Comparison of ENCODE assay signal across 8 mouse cellular contexts in genomic region chr1:162186470-162187351, GRCm38 (mm10).
DNase-seq lines count a peak whose midpoint lies in the region; ATAC-seq and TF ChIP-seq lines count a peak whose summit lies in the region.

No protein-coding gene starts in this region.

- ATAC-seq in lung, postnatal 0 days, result peak; percentile 54
- peak; percentile 34 for ATAC-seq in embryonic facial prominence, embryonic 14.5 days (ENCODE audit: low read depth)
- no peak for ATAC-seq in hindbrain, postnatal 0 days

- H3K9me3 ChIP-seq in lung, postnatal 0 days (ENCODE audit: low read length), result no peaks in the 10 kb centered on the region
- H3K9me3 ChIP-seq in embryonic facial prominence, embryonic 14.5 days (ENCODE audit: control insufficient read depth, low read length), result no peaks in the 10 kb centered on the region
- H3K9me3 ChIP-seq in hindbrain, postnatal 0 days (ENCODE audit: low read length), result no peaks in the 10 kb centered on the region

- no peaks in the 10 kb centered on the region for H3K36me3 ChIP-seq in lung, postnatal 0 days (ENCODE audit: insufficient read depth, low read length)
- no peaks in the 10 kb centered on the region for H3K36me3 ChIP-seq in embryonic facial prominence, embryonic 14.5 days (ENCODE audit: control insufficient read depth, insufficient read depth, low read length)
- H3K36me3 ChIP-seq in hindbrain, postnatal 0 days (ENCODE audit: insufficient read depth, low read length), result no peaks in the 10 kb centered on the region

- peak overlapping the region; percentile 71 for H3K27ac ChIP-seq in lung, postnatal 0 days (ENCODE audit: low read length)
- peak overlapping the region; percentile 96 for H3K27ac ChIP-seq in embryonic facial prominence, embryonic 14.5 days (replicated peaks; ENCODE audit: low read depth, low read length)
- peak overlapping the region; percentile 45 for H3K27ac ChIP-seq in hindbrain, postnatal 0 days

- H3K4me1 ChIP-seq in lung, postnatal 0 days (ENCODE audit: insufficient read depth, low read depth, low read length), result 0 out of 2 replicates have a peak, but pooled peaks cover 3% of the 10 kb centered on the region
- H3K4me1 ChIP-seq in lung, adult 2 months (ENCODE audit: control insufficient read depth, insufficient read depth, low read length), result no peaks in the 10 kb centered on the region
- peaks cover 62% of the 10 kb centered on the region for H3K4me1 ChIP-seq in embryonic facial prominence, embryonic 14.5 days (ENCODE audit: control insufficient read depth, insufficient read depth, low read length)
- peaks cover 13% of the 10 kb centered on the region for H3K4me1 ChIP-seq in hindbrain, postnatal 0 days (ENCODE audit: insufficient read depth, low read length)

- no peak overlapping the region for H3K4me2 ChIP-seq in lung, postnatal 0 days (replicated peaks; ENCODE audit: low read depth, low read length)
- peak overlapping the region; percentile 28 for H3K4me2 ChIP-seq in embryonic facial prominence, embryonic 14.5 days (ENCODE audit: low read depth, low read length)
- H3K4me2 ChIP-seq in hindbrain, postnatal 0 days (ENCODE audit: low read depth, low read length), result no peak overlapping the region

- WGBS in lung, postnatal 0 days, result 33% methylated on average over 7 of the region's 7 CpGs
- WGBS in lung, adult 2 months, result 31% methylated on average over 7 of the region's 7 CpGs
- 14% methylated on average over 7 of the region's 7 CpGs for WGBS in embryonic facial prominence, embryonic 14.5 days
- 52% methylated on average over 7 of the region's 7 CpGs for WGBS in hindbrain, postnatal 0 days

- TF ChIP-seq CTCF in lung, postnatal 0 days (IDR thresholded peaks at IDR 0.05), result no peak
- TF ChIP-seq CTCF in lung, adult 2 months (IDR thresholded peaks at IDR 0.05; ENCODE audit: insufficient read depth, low read length), result no peak
- no peak; the same call in 1 of the 2 replicates for TF ChIP-seq CTCF in hindbrain, postnatal 0 days (IDR thresholded peaks at IDR 0.05; ENCODE audit: low read depth)

- H3K4me3 ChIP-seq in lung, postnatal 0 days (ENCODE audit: low read depth, low read length), result no peak overlapping the region
- no peak overlapping the region for H3K4me3 ChIP-seq in lung, adult 2 months (replicated peaks; ENCODE audit: extremely low read depth, low read depth, low read length)
- H3K4me3 ChIP-seq in embryonic facial prominence, embryonic 14.5 days (ENCODE audit: low read depth, low read length), result no peak overlapping the region
- H3K4me3 ChIP-seq in hindbrain, postnatal 0 days (ENCODE audit: low read length), result no peak overlapping the region

- H3K9ac ChIP-seq in lung, postnatal 0 days (replicated peaks; ENCODE audit: low read depth), result no peak overlapping the region
- H3K9ac ChIP-seq in embryonic facial prominence, embryonic 14.5 days (ENCODE audit: low read depth, low read length), result peak overlapping the region; percentile 17; the same call in 1 of the 2 replicates
- H3K9ac ChIP-seq in hindbrain, postnatal 0 days (replicated peaks; ENCODE audit: low read length), result no peak overlapping the region

- no peak for TF ChIP-seq EP300 in lung, postnatal 0 days (IDR thresholded peaks at IDR 0.05)

- no peaks in the 10 kb centered on the region for H3K27me3 ChIP-seq in lung, postnatal 0 days (replicated peaks; ENCODE audit: insufficient read depth, low read length)
- no peaks in the 10 kb centered on the region for H3K27me3 ChIP-seq in embryonic facial prominence, embryonic 14.5 days (replicated peaks; ENCODE audit: control insufficient read depth, insufficient read depth, low read length)
- no peaks in the 10 kb centered on the region for H3K27me3 ChIP-seq in hindbrain, postnatal 0 days (ENCODE audit: insufficient read depth, low read length)

- peak; percentile 75 for DNase-seq in lung, postnatal 0 days (ENCODE audit: low spot score)
- DNase-seq in lung, adult 2 months, result no peak
- peak; percentile 95 for DNase-seq in embryonic facial prominence, embryonic 14.5 days (ENCODE audit: low spot score)
- DNase-seq in hindbrain, postnatal 0 days (ENCODE audit: low spot score), result no peak
- peak; percentile 28 to 29 for DNase-seq in natural killer cell, adult 2 months (ENCODE audit: low spot score in 2 of 2)
- DNase-seq in thymus, postnatal 10 days (ENCODE audit: low spot score in 2 of 2), result no peak
- DNase-seq in gastrocnemius, adult 18-20 months (ENCODE audit: low spot score), result no peak
- DNase-seq in left cerebral cortex, adult 11 months (ENCODE audit: low spot score), result no peak

- no peak for TF ChIP-seq POLR2A in lung, adult 2 months (IDR thresholded peaks at IDR 0.05; ENCODE audit: borderline replicate concordance, extremely low read depth, low read depth, low read length)

Comparison
In these comparisons a context has a peak if more than half of its experiments do, and no peak if none do; other contexts are left out.
1. DNase-seq: peak in lung, postnatal 0 days (single experiment), embryonic facial prominence, embryonic 14.5 days (single experiment) and natural killer cell, adult 2 months (2 of 2); none in lung, adult 2 months (single experiment), hindbrain, postnatal 0 days (single experiment), thymus, postnatal 10 days (0 of 2), gastrocnemius, adult 18-20 months (single experiment) and left cerebral cortex, adult 11 months (single experiment).
2. H3K27ac ChIP-seq: peak in every context shown above with its lines; median percentile 96 in embryonic facial prominence, embryonic 14.5 days; 71 in lung, postnatal 0 days; 45 in hindbrain, postnatal 0 days.